Mouse (Mus musculus): ENCODE measurements at regions not wholly inside any gene's neighbourhood (a gene's known extent, or its start where the extent isn't known, plus 50 kb on each side); places are given as distances from the start of the nearest gene placed in this dataset.

- ATAC-seq (ENCODE audit: insufficient number of reproducible peaks, low FRiP score, low TSS enrichment): no peak
Observed at GRCm38 (mm10) chr12:52622398-52622797, 76.8 kb upstream of the Akap6 start.

- no peak for ATAC-seq (ENCODE audit: insufficient number of reproducible peaks, low FRiP score, low TSS enrichment)
Observed at GRCm38 (mm10) chr12:52623416-52624108, 75.6 kb upstream of the Akap6 start.

GRCm38 (mm10) chr12:52624871-52625270 is 74.3 kb upstream of the Akap6 start:
- no peak for ATAC-seq (ENCODE audit: insufficient number of reproducible peaks, low FRiP score, low TSS enrichment)

- ATAC-seq (ENCODE audit: insufficient number of reproducible peaks, low FRiP score, low TSS enrichment): no peak
Observed at GRCm38 (mm10) chr12:52628771-52629170, 70.4 kb upstream of the Akap6 start.

- no peak for ATAC-seq (ENCODE audit: insufficient number of reproducible peaks, low FRiP score, low TSS enrichment)
Observed at GRCm38 (mm10) chr12:52635121-52635878, 63.9 kb upstream of the Akap6 start.

GRCm38 (mm10) chr12:52636186-52636881 is 62.8 kb upstream of the Akap6 start:
- ATAC-seq (ENCODE audit: insufficient number of reproducible peaks, low FRiP score, low TSS enrichment): no peak

GRCm38 (mm10) chr12:52636920-52637319 is 62.3 kb upstream of the Akap6 start:
- no peak for ATAC-seq (ENCODE audit: insufficient number of reproducible peaks, low FRiP score, low TSS enrichment)

GRCm38 (mm10) chr12:52637506-52638249 is 61.5 kb upstream of the Akap6 start:
- ATAC-seq (ENCODE audit: insufficient number of reproducible peaks, low FRiP score, low TSS enrichment): 0 out of 2 replicates have a peak, but pooled peaks have one; percentile 61

GRCm38 (mm10) chr12:52638461-52638860 is 60.7 kb upstream of the Akap6 start:
- ATAC-seq (ENCODE audit: insufficient number of reproducible peaks, low FRiP score, low TSS enrichment): no peak

GRCm38 (mm10) chr12:52644059-52644458 is 55.1 kb upstream of the Akap6 start:
- ATAC-seq (ENCODE audit: insufficient number of reproducible peaks, low FRiP score, low TSS enrichment): no peak

Measured in cerebellum, adult (tissue).